Mouse (Mus musculus) CH12.LX (cell line): Measurements from ENCODE around the gene Sec22c. TPM values are rescaled to one million over a fixed set of nuclear protein-coding genes. Genes with fewer than 3 reads are reported as not detected.

Source experiments
- DNase-seq: peaks from one replicate; pipeline ENCODE4 v3.0.0-alpha.2; 2013; ENCODE audit errors: extremely low read depth
- H3K27ac ChIP-seq: 2 replicates; pipeline ENCODE4 v1.5.1; 2012; ENCODE audit warnings: low read depth, mild to moderate bottlenecking, control low read depth, moderate library complexity; ENCODE audit not compliant: insufficient read depth
- H3K27me3 ChIP-seq: replicated peaks from 2 replicates; pipeline ENCODE3; 2012; ENCODE audit warnings: inconsistent platforms
- H3K36me3 ChIP-seq, 2 experiments: replicated peaks in 1 of 2; 2 replicates each; pipeline versions ENCODE3 to v1.6.1; 2012; ENCODE audit warnings: inconsistent platforms in 1 of 2, low read length in 1 of 2, mild to moderate bottlenecking in 1 of 2, mixed read lengths in 1 of 2, moderate library complexity in 1 of 2; ENCODE audit not compliant: control insufficient read depth in 1 of 2, insufficient read depth in 1 of 2
- H3K4me1 ChIP-seq, 2 experiments: 2 replicates each; pipeline ENCODE4 v1.6.1; 2012; ENCODE audit warnings: inconsistent platforms in 1 of 2, moderate library complexity in 1 of 2; ENCODE audit not compliant: insufficient read depth in 2 of 2, control insufficient read depth in 1 of 2
- H3K4me2 ChIP-seq: 2 replicates; pipeline ENCODE4 v1.6.1; 2012; ENCODE audit warnings: low read depth, mild to moderate bottlenecking, control low read depth; ENCODE audit not compliant: poor library complexity, insufficient read depth, severe bottlenecking
- H3K4me3 ChIP-seq, 3 experiments: fragments of 150-350 bp in 1 of 3; sonication (generic) in 1 of 3; replicated peaks in 1 of 3; 2 replicates each; pipeline versions ENCODE3 to v1.5.1; 2011 to 2012; ENCODE audit warnings: low read depth in 2 of 3, low read length in 2 of 3, mild to moderate bottlenecking in 2 of 3, moderate library complexity in 2 of 3, control low read depth in 1 of 3, improper control_type of control experiment in 1 of 3, inconsistent platforms in 1 of 3, mixed read lengths in 1 of 3; ENCODE audit not compliant: poor library complexity in 1 of 3
- H3K79me2 ChIP-seq: replicated peaks from 2 replicates; pipeline ENCODE4 v1.6.1; 2012; ENCODE audit warnings: mild to moderate bottlenecking, moderate library complexity; ENCODE audit not compliant: control insufficient read depth, poor library complexity, insufficient read depth, severe bottlenecking; ENCODE audit errors: extremely low read depth
- H3K9ac ChIP-seq: 2 replicates; pipeline ENCODE4 v1.6.1; 2012; ENCODE audit warnings: low read depth, mild to moderate bottlenecking, control low read depth, moderate library complexity; ENCODE audit not compliant: insufficient read depth
- H3K9me3 ChIP-seq: replicated peaks from 2 replicates; pipeline ENCODE3; 2012; ENCODE audit warnings: low read length, inconsistent platforms, mixed read lengths
- CHD2 ChIP-seq: IDR thresholded peaks from 2 replicates; pipeline ENCODE4 v1.6.1; 2011; ENCODE audit warnings: low read length, improper control_type of control experiment
- ETS1 ChIP-seq: conservative IDR thresholded peaks from 2 replicates; pipeline ENCODE4 v1.6.1; 2012; ENCODE audit warnings: low read depth, mild to moderate bottlenecking, inconsistent platforms, low read length, improper control_type of control experiment, moderate library complexity
- JUN ChIP-seq: IDR thresholded peaks from 2 replicates; pipeline ENCODE4 v1.6.1; 2011; ENCODE audit warnings: low read depth, mild to moderate bottlenecking, low read length, improper control_type of control experiment, moderate library complexity; ENCODE audit not compliant: insufficient read depth
- KAT2A ChIP-seq: IDR thresholded peaks from 2 replicates; pipeline ENCODE4 v1.6.1; 2012; ENCODE audit warnings: low read length, improper control_type of control experiment, inconsistent platforms; ENCODE audit not compliant: insufficient replicate concordance
- MEF2A ChIP-seq: IDR thresholded peaks from 2 replicates; pipeline ENCODE4 v1.6.1; 2014; ENCODE audit warnings: low read depth, mild to moderate bottlenecking, inconsistent platforms, low read length, improper control_type of control experiment, borderline replicate concordance
- POLR2A ChIP-seq: IDR thresholded peaks from 2 replicates; pipeline ENCODE4 v1.6.1; 2011; ENCODE audit warnings: low read depth, mild to moderate bottlenecking, improper control_type of control experiment, low read length
- POLR2AphosphoS2 ChIP-seq: IDR thresholded peaks from 2 replicates; pipeline ENCODE4 v1.6.1; 2011; ENCODE audit warnings: low read depth, low read length, improper control_type of control experiment
- ZKSCAN1 ChIP-seq: IDR thresholded peaks from 2 replicates; pipeline ENCODE4 v1.6.1; 2012; ENCODE audit warnings: low read depth, inconsistent platforms, low read length, improper control_type of control experiment, borderline replicate concordance
- dilution Hi-C: fragments of 300-500 bp; cut with MboI; formaldehyde crosslinking; loops from 2 replicates; pipeline ENCODE4 v1.14.3; 2020; ENCODE audit warnings: low sequenced_read_pairs; ENCODE audit not compliant: extremely low pct_unique_long_range_greater_than_20kb, extremely low pct_ligation_motif_present
- in situ Hi-C: fragments of 300-500 bp; cut with MboI; formaldehyde crosslinking; loops from 3 replicates; pipeline ENCODE4 v1.14.3; 2019; ENCODE audit warnings: low sequenced_read_pairs, low pct_ligation_motif_present, low pct_unique_long_range_greater_than_20kb, mixed read lengths
- polyA plus RNA-seq: library from polyadenylated mRNA; unstranded; fragments of >175 nt; gene quantifications from 2 replicates; pipeline ENCODE4 v1.2.1, GENCODE M21; 2012; ENCODE audit warnings: low read depth; ENCODE audit not compliant: insufficient read length
- total RNA-seq, 2 experiments: library from RNA; depleted of rRNA; stranded (reverse); fragments of 300-350 nt in 1 of 2; fragments of >200 nt in 1 of 2; gene quantifications; 2 replicates each; pipeline ENCODE4 v1.2.3; 2012 to 2014

Sec22c gene
- total and polyA plus RNA-seq, 3 experiments: 2.4 to 5.7 (median 4.0) TPM

DNA sequence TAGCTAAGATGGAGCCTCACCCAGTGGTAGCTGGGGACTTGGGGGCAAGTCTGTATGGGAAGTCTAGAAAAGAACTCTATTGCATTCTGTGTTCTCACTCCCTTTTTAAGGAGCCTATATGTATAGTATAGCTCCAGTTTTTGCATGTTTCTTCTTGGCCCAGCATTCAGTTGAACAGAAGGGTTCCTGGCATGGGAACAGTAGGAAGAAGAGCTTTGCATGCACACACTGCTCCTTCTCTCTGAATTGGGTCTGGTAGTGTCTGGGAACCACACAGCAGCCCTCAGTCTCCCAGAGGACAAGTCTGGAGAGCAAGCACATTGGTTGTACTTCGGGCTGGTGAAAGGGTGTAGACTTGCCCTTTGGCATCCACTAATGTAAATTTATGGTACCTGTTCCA is 74.7 kb downstream of the Sec22c start:
- Histone ChIP-seq H3K9me3 (no peaks in the 10 kb centered on the region), H3K36me3 (no peaks in the 10 kb centered on the region), H3K9ac (no peak overlapping the region), H3K27me3 (peaks cover under 1% of the 10 kb centered on the region), H3K79me2 (no peaks in the 10 kb centered on the region), H3K4me1 (peaks cover 0 to 28% of the 10 kb centered on the region in 2 experiments; a peak in 2 of 4 replicates), H3K4me3 (no peak overlapping the region), H3K27ac (no peak overlapping the region), H3K4me2 (no peak overlapping the region)
- TF ChIP-seq POLR2A (no peak), CHD2 (no peak), POLR2AphosphoS2 (no peak), ZKSCAN1 (no peak), ETS1 (no peak), JUN (no peak), KAT2A (no peak), MEF2A (no peak)
- dilution Hi-C loops: no loop called here
- DNase-seq: no peak
- in situ Hi-C loops: no loop called here

Other genes with a start within 250 kb of the Sec22c start
- not detected in 2 replicates for gene Cck, start 209.8 kb downstream of the Sec22c start, total RNA-seq (2012; rRNA removed)
- gene Cck, start 209.8 kb downstream of the Sec22c start, total RNA-seq (2014; rRNA removed): not detected in 2 replicates
- gene Cck, start 209.8 kb downstream of the Sec22c start, polyA plus RNA-seq: not detected in 2 replicates
- not detected in 2 replicates for gene Lyzl4, start 63.4 kb downstream of the Sec22c start, total RNA-seq (2012; rRNA removed)
- not detected in 2 replicates for gene Lyzl4, start 63.4 kb downstream of the Sec22c start, total RNA-seq (2014; rRNA removed)
- not detected in 2 replicates for gene Lyzl4, start 63.4 kb downstream of the Sec22c start, polyA plus RNA-seq
- 0.04 and 0.08 TPM in 2 replicates for gene Vipr1, start 62.8 kb downstream of the Sec22c start, total RNA-seq (2012; rRNA removed)
- not detected in 2 replicates for gene Vipr1, start 62.8 kb downstream of the Sec22c start, total RNA-seq (2014; rRNA removed)
- gene Vipr1, start 62.8 kb downstream of the Sec22c start, polyA plus RNA-seq: 0.11 TPM in 2 replicates
- 40.2 and 57.6 TPM in 2 replicates for gene Ss18l2, start 4.8 kb upstream of the Sec22c start, total RNA-seq (2012; rRNA removed)
- 77.0 and 82.2 TPM in 2 replicates for gene Ss18l2, start 4.8 kb upstream of the Sec22c start, total RNA-seq (2014; rRNA removed)
- gene Ss18l2, start 4.8 kb upstream of the Sec22c start, polyA plus RNA-seq: 41.5 and 52.9 TPM in 2 replicates
- 31.0 and 39.3 TPM in 2 replicates for gene Nktr, start 13.7 kb upstream of the Sec22c start, total RNA-seq (2012; rRNA removed)
- 29.1 and 32.2 TPM in 2 replicates for gene Nktr, start 13.7 kb upstream of the Sec22c start, total RNA-seq (2014; rRNA removed)
- gene Nktr, start 13.7 kb upstream of the Sec22c start, polyA plus RNA-seq: 65.0 and 65.4 TPM in 2 replicates
- gene Zfp651, start 53.8 kb upstream of the Sec22c start, total RNA-seq (2012; rRNA removed): 0.13 and 0.84 TPM in 2 replicates
- gene Zfp651, start 53.8 kb upstream of the Sec22c start, total RNA-seq (2014; rRNA removed): 0.07 and 0.30 TPM in 2 replicates
- 0.20 and 0.34 TPM in 2 replicates for gene Zfp651, start 53.8 kb upstream of the Sec22c start, polyA plus RNA-seq
- gene Klhl40, start 72.1 kb upstream of the Sec22c start, total RNA-seq (2012; rRNA removed): not detected in 2 replicates
- gene Klhl40, start 72.1 kb upstream of the Sec22c start, total RNA-seq (2014; rRNA removed): not detected in 2 replicates
- not detected in 2 replicates for gene Klhl40, start 72.1 kb upstream of the Sec22c start, polyA plus RNA-seq
- not detected in 2 replicates for gene Hhatl, start 87.0 kb upstream of the Sec22c start, total RNA-seq (2012; rRNA removed)
- gene Hhatl, start 87.0 kb upstream of the Sec22c start, total RNA-seq (2014; rRNA removed): not detected in 2 replicates
- not detected in 2 replicates for gene Hhatl, start 87.0 kb upstream of the Sec22c start, polyA plus RNA-seq
- gene Ccdc13, start 134.0 kb upstream of the Sec22c start, total RNA-seq (2012; rRNA removed): 0.25 and 0.34 TPM in 2 replicates
- gene Ccdc13, start 134.0 kb upstream of the Sec22c start, total RNA-seq (2014; rRNA removed): not detected in 2 replicates
- 0.11 TPM in 1 of 2 replicates, not detected in the other for gene Ccdc13, start 134.0 kb upstream of the Sec22c start, polyA plus RNA-seq
- gene Higd1a, start 152.9 kb upstream of the Sec22c start, total RNA-seq (2012; rRNA removed): 118 and 132 TPM in 2 replicates
- 90.6 and 93.2 TPM in 2 replicates for gene Higd1a, start 152.9 kb upstream of the Sec22c start, total RNA-seq (2014; rRNA removed)
- gene Higd1a, start 152.9 kb upstream of the Sec22c start, polyA plus RNA-seq: 75.4 and 79.3 TPM in 2 replicates
- gene Ackr2, start 192.9 kb upstream of the Sec22c start, total RNA-seq (2012; rRNA removed): 2.9 and 4.5 TPM in 2 replicates
- gene Ackr2, start 192.9 kb upstream of the Sec22c start, total RNA-seq (2014; rRNA removed): 9.8 TPM in 2 replicates
- gene Ackr2, start 192.9 kb upstream of the Sec22c start, polyA plus RNA-seq: 13.0 and 13.9 TPM in 2 replicates
- gene Cyp8b1, start 210.8 kb upstream of the Sec22c start, total RNA-seq (2012; rRNA removed): not detected in 2 replicates
- gene Cyp8b1, start 210.8 kb upstream of the Sec22c start, total RNA-seq (2014; rRNA removed): not detected in 2 replicates
- gene Cyp8b1, start 210.8 kb upstream of the Sec22c start, polyA plus RNA-seq: 0.27 TPM in 1 of 2 replicates, not detected in the other
- gene Fam198a, start 245.5 kb upstream of the Sec22c start, total RNA-seq (2012; rRNA removed): 0.76 and 0.93 TPM in 2 replicates
- gene Fam198a, start 245.5 kb upstream of the Sec22c start, total RNA-seq (2014; rRNA removed): 0.40 and 0.63 TPM in 2 replicates
- 0.59 and 0.70 TPM in 2 replicates for gene Fam198a, start 245.5 kb upstream of the Sec22c start, polyA plus RNA-seq